Mouse (Mus musculus): ENCODE measurements at regions not wholly inside any gene's neighbourhood (a gene's known extent, or its start where the extent isn't known, plus 50 kb on each side); places are given as distances from the start of the nearest gene placed in this dataset.

- Histone ChIP-seq H3K79me2 (ENCODE audit: control insufficient read depth, insufficient read depth, low read length) (no peaks in the 10 kb centered on the region), H3K9ac (ENCODE audit: low read depth, low read length) (no peak overlapping the region), H3K27ac (replicated peaks; ENCODE audit: insufficient read depth, low read depth, low read length) (no peak overlapping the region), H3K36me3 (ENCODE audit: control insufficient read depth, insufficient read depth, low read length) (no peaks in the 10 kb centered on the region), H3K27me3 (ENCODE audit: control insufficient read depth, insufficient read depth, low read length) (no peaks in the 10 kb centered on the region), H3K4me1 (ENCODE audit: control insufficient read depth, insufficient read depth, low read length) (no peaks in the 10 kb centered on the region), H3K4me3 (ENCODE audit: insufficient read depth, low read depth, low read length) (no peak overlapping the region)
- 84% methylated on average over 7 of the region's 7 CpGs for WGBS
- TF ChIP-seq POLR2A (IDR thresholded peaks at IDR 0.05; ENCODE audit: extremely low read depth, insufficient read depth, low read length) (no peak), CTCF (IDR thresholded peaks at IDR 0.05; ENCODE audit: low read depth, low read length) (no peak)
- no peak for DNase-seq (ENCODE audit: extremely low read depth, low read depth, low spot score)
Measured at GRCm38 (mm10) chr7:37291726-37292125, 481.7 kb downstream of the Zfp536 start.

- Histone ChIP-seq H3K9ac (ENCODE audit: low read depth, low read length) (no peak overlapping the region), H3K36me3 (ENCODE audit: control insufficient read depth, insufficient read depth, low read length) (no peaks in the 10 kb centered on the region), H3K4me3 (ENCODE audit: insufficient read depth, low read depth, low read length) (no peak overlapping the region), H3K79me2 (ENCODE audit: control insufficient read depth, insufficient read depth, low read length) (no peaks in the 10 kb centered on the region), H3K4me1 (ENCODE audit: control insufficient read depth, insufficient read depth, low read length) (no peaks in the 10 kb centered on the region), H3K27me3 (ENCODE audit: control insufficient read depth, insufficient read depth, low read length) (no peaks in the 10 kb centered on the region), H3K27ac (replicated peaks; ENCODE audit: insufficient read depth, low read depth, low read length) (no peak overlapping the region)
- no peak for TF ChIP-seq CTCF (IDR thresholded peaks at IDR 0.05; ENCODE audit: low read depth, low read length)
- TF ChIP-seq POLR2A (IDR thresholded peaks at IDR 0.05; ENCODE audit: extremely low read depth, insufficient read depth, low read length), result no peak
- no peak for DNase-seq (ENCODE audit: extremely low read depth, low read depth, low spot score)
- 92% methylated on average over 9 of the region's 9 CpGs for WGBS
Measured at GRCm38 (mm10) chr7:37292554-37292953, 480.9 kb downstream of the Zfp536 start.

- no peaks in the 10 kb centered on the region for H3K79me2 ChIP-seq (ENCODE audit: control insufficient read depth, insufficient read depth, low read length)
- H3K27me3 ChIP-seq (ENCODE audit: control insufficient read depth, insufficient read depth, low read length), result no peaks in the 10 kb centered on the region
- H3K36me3 ChIP-seq (ENCODE audit: control insufficient read depth, insufficient read depth, low read length), result no peaks in the 10 kb centered on the region
- no peak overlapping the region for H3K9ac ChIP-seq (ENCODE audit: low read depth, low read length)
- no peak for DNase-seq (ENCODE audit: extremely low read depth, low read depth, low spot score)
- no peaks in the 10 kb centered on the region for H3K4me1 ChIP-seq (ENCODE audit: control insufficient read depth, insufficient read depth, low read length)
- H3K27ac ChIP-seq (replicated peaks; ENCODE audit: insufficient read depth, low read depth, low read length), result no peak overlapping the region
- 39% methylated on average over 3 of the region's 3 CpGs for WGBS
- H3K4me3 ChIP-seq (ENCODE audit: insufficient read depth, low read depth, low read length), result no peak overlapping the region
- no peak for TF ChIP-seq CTCF (IDR thresholded peaks at IDR 0.05; ENCODE audit: low read depth, low read length)
- TF ChIP-seq POLR2A (IDR thresholded peaks at IDR 0.05; ENCODE audit: extremely low read depth, insufficient read depth, low read length), result no peak
Measured at GRCm38 (mm10) chr7:37298888-37299287, 474.6 kb downstream of the Zfp536 start.

- 81% methylated on average over 9 of the region's 9 CpGs for WGBS
- no peak overlapping the region for H3K9ac ChIP-seq (ENCODE audit: low read depth, low read length)
- no peaks in the 10 kb centered on the region for H3K36me3 ChIP-seq (ENCODE audit: control insufficient read depth, insufficient read depth, low read length)
- H3K27me3 ChIP-seq (ENCODE audit: control insufficient read depth, insufficient read depth, low read length), result no peaks in the 10 kb centered on the region
- TF ChIP-seq CTCF (IDR thresholded peaks at IDR 0.05; ENCODE audit: low read depth, low read length), result no peak
- TF ChIP-seq POLR2A (IDR thresholded peaks at IDR 0.05; ENCODE audit: extremely low read depth, insufficient read depth, low read length), result no peak
- DNase-seq (ENCODE audit: extremely low read depth, low read depth, low spot score), result no peak
- no peaks in the 10 kb centered on the region for H3K79me2 ChIP-seq (ENCODE audit: control insufficient read depth, insufficient read depth, low read length)
- H3K27ac ChIP-seq (replicated peaks; ENCODE audit: insufficient read depth, low read depth, low read length), result no peak overlapping the region
- no peak overlapping the region for H3K4me3 ChIP-seq (ENCODE audit: insufficient read depth, low read depth, low read length)
- no peaks in the 10 kb centered on the region for H3K4me1 ChIP-seq (ENCODE audit: control insufficient read depth, insufficient read depth, low read length)
Measured at GRCm38 (mm10) chr7:37305463-37305862, 468.0 kb downstream of the Zfp536 start.

- no peak overlapping the region for H3K27ac ChIP-seq (replicated peaks; ENCODE audit: insufficient read depth, low read depth, low read length)
- no peak for TF ChIP-seq POLR2A (IDR thresholded peaks at IDR 0.05; ENCODE audit: extremely low read depth, insufficient read depth, low read length)
- no peak for TF ChIP-seq CTCF (IDR thresholded peaks at IDR 0.05; ENCODE audit: low read depth, low read length)
- H3K9ac ChIP-seq (ENCODE audit: low read depth, low read length), result no peak overlapping the region
- no peaks in the 10 kb centered on the region for H3K27me3 ChIP-seq (ENCODE audit: control insufficient read depth, insufficient read depth, low read length)
- no peaks in the 10 kb centered on the region for H3K36me3 ChIP-seq (ENCODE audit: control insufficient read depth, insufficient read depth, low read length)
- 85% methylated on average over 4 of the region's 4 CpGs for WGBS
- no peak overlapping the region for H3K4me3 ChIP-seq (ENCODE audit: insufficient read depth, low read depth, low read length)
- H3K79me2 ChIP-seq (ENCODE audit: control insufficient read depth, insufficient read depth, low read length), result no peaks in the 10 kb centered on the region
- H3K4me1 ChIP-seq (ENCODE audit: control insufficient read depth, insufficient read depth, low read length), result no peaks in the 10 kb centered on the region
- no peak for DNase-seq (ENCODE audit: extremely low read depth, low read depth, low spot score)
Measured at GRCm38 (mm10) chr7:37307191-37307590, 466.2 kb downstream of the Zfp536 start.

GRCm38 (mm10) chr7:37324653-37325052 is 448.8 kb downstream of the Zfp536 start:
- 90% methylated on average over 7 of the region's 7 CpGs for WGBS
- Histone ChIP-seq H3K79me2 (ENCODE audit: control insufficient read depth, insufficient read depth, low read length) (no peaks in the 10 kb centered on the region), H3K4me3 (ENCODE audit: insufficient read depth, low read depth, low read length) (no peak overlapping the region), H3K4me1 (ENCODE audit: control insufficient read depth, insufficient read depth, low read length) (no peaks in the 10 kb centered on the region), H3K9ac (ENCODE audit: low read depth, low read length) (no peak overlapping the region), H3K27me3 (ENCODE audit: control insufficient read depth, insufficient read depth, low read length) (no peaks in the 10 kb centered on the region), H3K27ac (replicated peaks; ENCODE audit: insufficient read depth, low read depth, low read length) (no peak overlapping the region), H3K36me3 (ENCODE audit: control insufficient read depth, insufficient read depth, low read length) (no peaks in the 10 kb centered on the region)
- TF ChIP-seq CTCF (IDR thresholded peaks at IDR 0.05; ENCODE audit: low read depth, low read length), result 0 out of 2 replicates have a peak, but pooled peaks have one; percentile 2
- no peak for TF ChIP-seq POLR2A (IDR thresholded peaks at IDR 0.05; ENCODE audit: extremely low read depth, insufficient read depth, low read length)
- no peak for DNase-seq (ENCODE audit: extremely low read depth, low read depth, low spot score)

Measured in liver, adult 2 months (tissue).